Mouse (Mus musculus) olfactory bulb, adult 2 months (tissue): Measurements from ENCODE around the gene Prss45. TPM values are rescaled to one million over a fixed set of nuclear protein-coding genes. Genes with fewer than 3 reads are reported as not detected.
"Not testable (repeated sequence)": the region's sequence is repeated elsewhere in the genome, so short reads cannot be mapped to it uniquely, and the experiment has no call there.

Experiments used
- H3K27ac ChIP-seq: fragments of 200-500 bp; 2 replicates; pipeline ENCODE4 v1.5.1; 2012; ENCODE audit warnings: low read depth, low read length; ENCODE audit not compliant: insufficient read depth
- H3K4me1 ChIP-seq: fragments of 200-500 bp; 2 replicates; pipeline ENCODE4 v1.6.1; 2012; ENCODE audit warnings: low read length; ENCODE audit not compliant: control insufficient read depth, insufficient read depth
- H3K4me3 ChIP-seq: fragments of 200-500 bp; 2 replicates; pipeline ENCODE4 v1.5.1; 2012; ENCODE audit warnings: mild to moderate bottlenecking, low read depth, low read length, moderate library complexity; ENCODE audit not compliant: insufficient read depth
- CTCF ChIP-seq: fragments of 200-500 bp; IDR thresholded peaks from 2 replicates; pipeline ENCODE4 v1.5.1; 2012; ENCODE audit warnings: low read depth, mild to moderate bottlenecking, low read length, moderate library complexity; ENCODE audit not compliant: insufficient read depth
- POLR2A ChIP-seq: fragments of 200-500 bp; IDR thresholded peaks from 2 replicates; pipeline ENCODE4 v1.6.1; 2012; ENCODE audit warnings: mild to moderate bottlenecking, low read depth, low read length, moderate library complexity; ENCODE audit not compliant: insufficient read depth
- WGBS: fragments of 180-500 bp; shearing (Covaris S2); methylation state at CpG from one replicate; pipeline ENCODE4 v1.1.7; 2018; 5-methylcytosine and 5-hydroxymethylcytosine counted together
- polyA plus RNA-seq: library from polyadenylated mRNA; stranded (reverse); fragments of >200 nt; gene quantifications from 2 replicates; pipeline ENCODE4 v1.2.4, GENCODE M21; 2012; ENCODE audit warnings: low replicate concordance; ENCODE audit not compliant: missing spikeins, insufficient read depth, insufficient read length

Prss45 gene
- polyA plus RNA-seq, result not detected in 2 replicates

- Histone ChIP-seq H3K4me1 (no peaks in the 10 kb centered on the region), H3K4me3 (no peak within 1 kb of the TSS), H3K27ac (no peak within 1 kb of the TSS)
- TF ChIP-seq CTCF (no peak), POLR2A (no peak)
- WGBS, result 82% methylated on average over 19 of the region's 19 CpGs
Measured at GRCm38 (mm10) chr9:110834411-110834810, at the start of gene Prss45. Gene Prss45, plus strand, starts transcription at chr9:110834588.

GRCm38 (mm10) chr9:110788169-110788568, 46.2 kb upstream of the Prss45 start:
- Histone ChIP-seq H3K27ac (no peak overlapping the region), H3K4me3 (no peak overlapping the region), H3K4me1 (no peaks in the 10 kb centered on the region)
- TF ChIP-seq CTCF, result no peak
- no peak for TF ChIP-seq POLR2A
- WGBS, result 94% methylated on average over 3 of the region's 3 CpGs

GRCm38 (mm10) chr9:110790462-110790861, 43.9 kb upstream of the Prss45 start:
- H3K4me3 ChIP-seq, result no peak overlapping the region
- H3K27ac ChIP-seq, result no peak overlapping the region
- WGBS, result 79% methylated on average over 4 of the region's 4 CpGs
- TF ChIP-seq CTCF (no peak), POLR2A (no peak)
- no peaks in the 10 kb centered on the region for H3K4me1 ChIP-seq

- 85% methylated on average over 10 of the region's 10 CpGs for WGBS
- Histone ChIP-seq H3K4me1 (no peaks in the 10 kb centered on the region), H3K27ac (no peak overlapping the region), H3K4me3 (no peak overlapping the region)
- TF ChIP-seq CTCF (no peak), POLR2A (no peak)
Measured at GRCm38 (mm10) chr9:110797013-110797412, 37.4 kb upstream of the Prss45 start.

- TF ChIP-seq CTCF (no peak), POLR2A (no peak)
- WGBS, result 91% methylated on average over 14 of the region's 14 CpGs
Measured at GRCm38 (mm10) chr9:110797866-110798265, 36.5 kb upstream of the Prss45 start, which contains the start of gene Prss42. Gene Prss42, plus strand, starts transcription at chr9:110798166.

GRCm38 (mm10) chr9:110800834-110801479, 33.4 kb upstream of the Prss45 start:
- no peaks in the 10 kb centered on the region for H3K4me1 ChIP-seq
- no peak overlapping the region for H3K27ac ChIP-seq
- H3K4me3 ChIP-seq, result no peak overlapping the region
- WGBS, result 96% methylated on average over 8 of the region's 8 CpGs
- TF ChIP-seq CTCF, result no peak
- no peak for TF ChIP-seq POLR2A

More at GRCm38 (mm10) chr9:110797866-110798265, 36.5 kb upstream of the Prss45 start, which contains the start of gene Prss42:
- H3K4me1 ChIP-seq, result no peaks in the 10 kb centered on the region
- no peak within 1 kb of the TSS for H3K4me3 ChIP-seq
- no peak within 1 kb of the TSS for H3K27ac ChIP-seq

GRCm38 (mm10) chr9:110803294-110803693, 31.1 kb upstream of the Prss45 start:
- no peaks in the 10 kb centered on the region for H3K4me1 ChIP-seq
- TF ChIP-seq POLR2A (no peak), CTCF (no peak)
- no peak overlapping the region for H3K4me3 ChIP-seq
- H3K27ac ChIP-seq, result no peak overlapping the region
- 82% methylated on average over 4 of the region's 4 CpGs for WGBS

GRCm38 (mm10) chr9:110810051-110810450, 24.3 kb upstream of the Prss45 start:
- WGBS, result 92% methylated on average over 4 of the region's 4 CpGs
- TF ChIP-seq POLR2A, result no peak
- TF ChIP-seq CTCF, result no peak
- H3K4me3 ChIP-seq, result no peak overlapping the region
- H3K27ac ChIP-seq, result no peak overlapping the region
- H3K4me1 ChIP-seq, result no peaks in the 10 kb centered on the region

GRCm38 (mm10) chr9:110813789-110814188, 20.6 kb upstream of the Prss45 start, which contains the start of gene Prss44:
Gene Prss44, plus strand, starts transcription at chr9:110813994.
- 76% methylated on average over 18 of the region's 18 CpGs for WGBS
- H3K4me1 ChIP-seq, result no peaks in the 10 kb centered on the region
- TF ChIP-seq POLR2A (no peak), CTCF (no peak)
- H3K27ac ChIP-seq, result no peak within 1 kb of the TSS
- no peak within 1 kb of the TSS for H3K4me3 ChIP-seq

GRCm38 (mm10) chr9:110820546-110820945, 13.8 kb upstream of the Prss45 start:
- H3K27ac ChIP-seq, H3K4me1 ChIP-seq, H3K4me3 ChIP-seq: not testable (repeated sequence)
